Mouse (Mus musculus): ENCODE results near the gene Syngr3.
A peak's percentile ranks its signal among the peaks of the same experiment; 100 is the strongest.
"Not testable (repeated sequence)": the region's sequence is repeated elsewhere in the genome, so short reads cannot be mapped to it uniquely, and the experiment has no call there.

Syngr3 gene

GRCm38 (mm10) chr17:24719494-24720222 is 29.9 kb upstream of the Syngr3 start:
- DNase-seq (ENCODE audit: low spot score), result peak; percentile 98

GRCm38 (mm10) chr17:24718938-24719337 is 29.2 kb upstream of the Syngr3 start:
- DNase-seq (ENCODE audit: low spot score), result not testable (repeated sequence)

- DNase-seq (ENCODE audit: low spot score), result no peak
Measured at GRCm38 (mm10) chr17:24717943-24718342, 28.2 kb upstream of the Syngr3 start, which contains the start of the genes Rnf151 and Rps2. Gene Rnf151, minus strand, starts transcription at chr17:24718063. Gene Rps2, plus strand, starts transcription at chr17:24718116.

- DNase-seq (ENCODE audit: low spot score), result no peak
Measured at GRCm38 (mm10) chr17:24716166-24716682, 26.5 kb upstream of the Syngr3 start.

- no peak for DNase-seq (ENCODE audit: low spot score)
Measured at GRCm38 (mm10) chr17:24715556-24715955, 25.8 kb upstream of the Syngr3 start.

- DNase-seq (ENCODE audit: low spot score), result no peak
Measured at GRCm38 (mm10) chr17:24708646-24709045, 18.9 kb upstream of the Syngr3 start.

GRCm38 (mm10) chr17:24707801-24708425 is 18.2 kb upstream of the Syngr3 start:
- peak; percentile 30 for DNase-seq (ENCODE audit: low spot score)

- DNase-seq (ENCODE audit: low spot score), result peak; percentile 92
Measured at GRCm38 (mm10) chr17:24706982-24707800, 17.4 kb upstream of the Syngr3 start, which contains the start of gene Tbl3. Gene Tbl3, minus strand, starts transcription at chr17:24707660.

GRCm38 (mm10) chr17:24705821-24706220 is 16.1 kb upstream of the Syngr3 start:
- DNase-seq (ENCODE audit: low spot score), result no peak

GRCm38 (mm10) chr17:24701251-24701650 is 11.5 kb upstream of the Syngr3 start:
- DNase-seq (ENCODE audit: low spot score), result no peak

- no peak for DNase-seq (ENCODE audit: low spot score)
Measured at GRCm38 (mm10) chr17:24699473-24699872, 9.7 kb upstream of the Syngr3 start.

- no peak for DNase-seq (ENCODE audit: low spot score)
Measured at GRCm38 (mm10) chr17:24698715-24699114, 9.0 kb upstream of the Syngr3 start.

GRCm38 (mm10) chr17:24697985-24698384 is 8.2 kb upstream of the Syngr3 start:
- no peak for DNase-seq (ENCODE audit: low spot score)

GRCm38 (mm10) chr17:24696011-24696697 is 6.4 kb upstream of the Syngr3 start, which contains the start of the genes Gfer and Noxo1:
Gene Gfer, minus strand, starts transcription at chr17:24696156.
Gene Noxo1, plus strand, starts transcription at chr17:24696234.
- peak; percentile 74 for DNase-seq (ENCODE audit: low spot score)

GRCm38 (mm10) chr17:24695326-24696010 is 5.7 kb upstream of the Syngr3 start:
- no peak for DNase-seq (ENCODE audit: low spot score)

- DNase-seq (ENCODE audit: low spot score), result no peak
Measured at GRCm38 (mm10) chr17:24692385-24692784, 2.6 kb upstream of the Syngr3 start.

GRCm38 (mm10) chr17:24687599-24687998 is 2.2 kb downstream of the Syngr3 start:
- no peak for DNase-seq (ENCODE audit: low spot score)

- peak; percentile 61 for DNase-seq (ENCODE audit: low spot score)
Measured at GRCm38 (mm10) chr17:24687146-24687595, 2.6 kb downstream of the Syngr3 start.

GRCm38 (mm10) chr17:24686514-24686913 is 3.2 kb downstream of the Syngr3 start:
- DNase-seq (ENCODE audit: low spot score), result peak; percentile 52

GRCm38 (mm10) chr17:24677500-24678080 is 12.2 kb downstream of the Syngr3 start:
- DNase-seq (ENCODE audit: low spot score), result no peak
